Mouse (Mus musculus) large intestine, adult 2 months (tissue): ENCODE data around the gene Kat7. TPM values are rescaled to one million over a fixed set of nuclear protein-coding genes. Genes with fewer than 3 reads are reported as not detected.
A peak's percentile ranks its signal among the peaks of the same experiment; 100 is the strongest.

Experiments
- DNase-seq: peaks from one replicate; pipeline ENCODE4 v3.0.0-alpha.2; 2012; ENCODE audit warnings: low read depth, low spot score
- WGBS: fragments of 180-500 bp; shearing (Covaris S2); methylation state at CpG from one replicate; pipeline ENCODE4 v1.1.7; 2018; 5-methylcytosine and 5-hydroxymethylcytosine counted together
- polyA plus RNA-seq: library from polyadenylated mRNA; depleted of rRNA; stranded (reverse); fragments of >200 nt; gene quantifications from 2 replicates; pipeline ENCODE4 v1.2.3, GENCODE M21; 2012

Kat7 gene
- polyA plus RNA-seq, 1 experiment = 33.6 TPM

GRCm38 (mm10) chr11:95295736-95296135, 14.3 kb downstream of the Kat7 start:
- WGBS = 90% methylated on average over 13 of the region's 13 CpGs
- no peak for DNase-seq

GRCm38 (mm10) chr11:95293017-95293624, 16.9 kb downstream of the Kat7 start:
- 73% methylated on average over 8 of the region's 8 CpGs for WGBS
- DNase-seq = no peak

- no peak for DNase-seq
- WGBS = 71% methylated on average over 4 of the region's 4 CpGs
Observed at GRCm38 (mm10) chr11:95291998-95292397, 18.0 kb downstream of the Kat7 start.

DNA sequence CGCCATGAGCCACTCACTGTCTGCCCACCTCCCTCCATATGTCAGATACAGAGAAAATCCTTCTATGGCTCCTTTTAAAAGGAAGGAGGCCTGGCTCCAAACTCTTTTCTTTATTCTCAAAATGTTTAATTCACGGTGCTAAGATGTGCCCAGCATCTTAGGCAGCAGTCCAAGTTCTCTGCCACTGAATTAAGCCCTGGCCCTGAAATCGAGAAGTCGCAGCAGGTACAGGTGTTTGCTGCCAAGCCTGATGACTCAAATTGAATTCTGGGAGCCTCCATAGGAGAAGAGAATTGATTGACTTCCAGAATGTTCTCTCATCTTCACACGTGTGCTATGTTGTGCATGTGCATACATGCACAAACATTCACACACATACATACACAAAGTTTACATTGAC, 27.7 kb downstream of the Kat7 start:
- DNase-seq = no peak
- 91% methylated on average over 5 of the region's 5 CpGs for WGBS

DNA sequence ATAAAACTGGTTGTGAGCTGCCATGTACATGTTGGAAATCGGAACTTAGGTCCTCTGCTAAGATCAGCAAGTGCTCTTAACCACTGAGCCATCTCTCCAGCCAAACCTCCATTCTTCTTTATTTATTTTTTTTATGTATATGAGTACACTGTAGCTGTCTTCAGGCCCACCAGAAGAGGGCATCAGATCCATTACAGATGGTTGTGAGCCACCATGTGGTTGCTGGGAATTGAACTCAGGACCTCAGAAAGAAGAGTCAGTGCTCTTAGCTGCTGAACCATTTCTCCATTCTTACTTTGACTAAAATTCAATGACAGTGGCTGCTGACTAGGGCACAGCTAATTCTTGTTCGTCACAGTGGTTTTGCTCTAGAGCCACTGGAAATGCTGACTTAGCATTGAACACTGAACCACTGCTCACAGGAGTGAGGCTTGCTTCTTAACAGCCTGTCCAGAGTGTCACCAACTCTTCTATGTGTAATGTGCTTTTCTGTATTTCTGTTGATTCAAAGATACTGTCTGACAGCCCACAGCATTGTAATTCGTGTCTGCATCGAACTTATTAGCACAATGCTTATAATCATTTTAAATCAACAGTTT, 30.9 kb downstream of the Kat7 start:
- no peak for DNase-seq
- whole genome bisulfite sequencing = 90% methylated on average over 4 of the region's 4 CpGs

DNA sequence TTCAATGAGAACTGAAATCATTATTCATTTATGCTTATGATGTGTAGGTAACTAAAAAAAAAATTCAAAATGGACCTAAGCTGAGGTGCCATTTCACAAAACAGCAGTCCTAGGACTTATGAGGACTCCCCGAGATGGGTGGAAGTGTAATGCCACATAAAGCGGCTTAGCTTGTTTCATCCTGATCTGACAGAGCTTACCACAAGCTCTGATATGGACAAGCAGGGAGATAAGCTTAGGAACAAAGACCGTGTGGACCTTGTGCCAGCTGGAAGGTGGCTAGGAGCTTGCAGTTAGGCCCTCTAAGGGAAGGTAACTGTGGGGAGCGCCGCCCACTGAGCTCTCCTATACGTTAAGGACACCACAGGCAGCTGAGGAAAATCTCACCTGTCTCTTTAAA, 34.0 kb downstream of the Kat7 start:
- DNase-seq = no peak
- WGBS = 89% methylated on average over 6 of the region's 6 CpGs

DNA sequence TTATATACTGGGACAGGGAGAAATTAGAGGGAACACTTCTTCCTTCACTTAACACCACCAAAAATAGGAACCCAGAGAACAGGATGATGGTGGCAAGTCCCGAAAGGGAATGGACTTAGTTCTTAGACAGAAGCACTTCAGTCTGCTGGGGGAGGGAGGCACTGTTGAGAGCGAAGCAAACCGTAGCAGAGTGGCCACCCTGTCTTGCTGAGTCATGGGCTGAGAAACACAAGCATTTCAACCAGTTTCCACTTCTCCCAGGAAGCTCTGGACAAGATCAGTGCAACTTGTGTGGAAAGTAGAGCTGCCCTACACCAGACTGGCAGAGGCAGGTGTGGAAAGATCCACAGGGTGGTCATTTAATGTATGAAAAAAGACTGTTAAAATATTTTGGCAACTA, 35.4 kb downstream of the Kat7 start:
- 71% methylated on average over 3 of the region's 3 CpGs for WGBS
- DNase-seq = no peak

- no peak for DNase-seq
- WGBS = 40% methylated on average over 5 of the region's 5 CpGs
Observed at GRCm38 (mm10) chr11:95273661-95274060, 36.4 kb downstream of the Kat7 start.

- WGBS = 42% methylated on average over 6 of the region's 6 CpGs
Observed at GRCm38 (mm10) chr11:95266540-95267245, 43.4 kb downstream of the Kat7 start.

DNA sequence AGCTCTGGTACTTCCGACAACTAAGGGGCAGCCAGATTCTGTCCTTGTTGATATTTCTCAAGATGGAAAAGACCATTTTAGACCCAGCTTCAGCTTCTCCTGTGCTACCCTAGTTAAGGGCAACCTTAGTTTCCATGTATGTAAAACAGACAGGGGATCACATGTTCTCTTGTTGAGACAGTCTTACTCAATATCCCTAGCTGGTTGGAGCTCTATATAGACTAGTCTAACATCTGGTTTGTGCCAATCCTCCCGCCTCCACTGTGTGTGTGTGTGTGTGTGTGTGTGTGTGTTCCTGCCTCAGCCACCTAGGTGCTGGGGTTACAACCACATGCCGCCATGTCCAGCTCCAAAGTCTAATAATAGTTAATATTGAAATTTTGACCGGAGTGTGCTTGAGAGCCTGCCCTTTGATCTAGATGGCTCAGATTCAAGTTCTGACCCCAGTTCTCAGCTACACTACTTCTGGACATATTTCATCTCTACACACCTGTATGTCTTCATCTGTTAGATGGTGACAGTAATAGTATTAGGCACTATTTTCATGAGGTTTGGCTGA, 45.5 kb downstream of the Kat7 start:
- no peak for DNase-seq
- 75% methylated on average over 4 of the region's 4 CpGs for WGBS

More at GRCm38 (mm10) chr11:95266540-95267245, 43.4 kb downstream of the Kat7 start:
- no peak for DNase-seq

DNA sequence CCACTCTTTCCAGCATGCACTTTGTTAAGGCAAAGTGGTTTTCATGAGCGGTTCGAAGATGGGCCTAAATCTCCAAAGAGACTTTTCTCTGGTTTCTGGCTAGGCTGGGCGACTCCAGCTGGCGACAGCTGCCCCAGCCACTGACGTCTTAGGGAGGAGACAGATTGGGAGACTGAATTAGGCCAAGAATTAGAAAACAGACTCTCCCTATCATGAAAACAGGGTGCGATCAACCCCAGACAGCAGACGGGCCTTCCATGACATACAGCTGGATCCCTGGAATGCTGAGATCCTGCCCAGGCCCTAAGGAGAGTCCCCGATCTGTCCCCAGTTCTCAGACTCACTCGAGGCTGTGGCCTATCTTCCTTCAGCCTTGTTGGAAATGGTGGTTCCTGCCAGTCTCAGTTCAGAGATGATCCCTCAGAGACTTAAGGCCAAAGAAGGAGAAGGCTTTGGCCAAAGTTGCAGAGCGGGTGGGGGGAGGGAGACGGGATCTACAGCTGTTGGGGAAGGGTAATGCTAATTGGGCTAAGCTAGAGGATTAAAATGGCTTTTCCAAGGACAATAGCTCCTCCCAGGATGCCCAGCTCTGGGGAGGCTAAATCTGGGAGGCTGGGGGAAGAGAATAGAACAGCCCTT, 46.1 kb downstream of the Kat7 start:
- DNase-seq = no peak
- WGBS = 57% methylated on average over 11 of the region's 11 CpGs

DNA sequence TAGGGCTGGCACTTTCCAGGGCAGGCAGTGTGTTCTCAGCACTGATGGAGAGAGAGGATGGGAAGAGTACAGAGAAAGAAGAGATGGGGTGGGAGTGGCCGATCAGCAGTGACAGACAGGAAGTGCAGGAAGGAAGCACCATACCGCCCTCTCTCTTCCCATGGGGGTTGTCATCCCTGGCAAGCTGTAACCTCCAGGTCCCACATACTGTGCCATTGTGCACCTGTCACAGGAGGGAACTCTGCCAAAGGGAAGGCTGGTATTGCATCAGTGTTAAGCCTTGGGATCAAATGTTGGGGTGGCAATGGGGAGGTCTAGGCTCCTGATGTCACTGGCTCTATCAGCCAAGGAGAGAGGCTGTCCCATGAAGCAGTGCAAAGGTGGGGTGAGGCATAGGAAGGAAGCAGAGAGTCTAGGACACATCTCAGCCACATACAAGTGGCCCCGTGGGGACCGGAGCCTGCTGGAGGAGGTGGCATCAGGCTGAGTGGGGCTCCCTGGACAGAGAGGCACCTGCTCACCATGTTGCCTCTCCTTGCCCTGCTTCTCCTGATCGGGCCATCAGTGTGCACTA, 48.8 kb downstream of the Kat7 start, which contains the start of gene Tac4:
Tac4 (plus strand) TSS at position 352 of the 574 bp plus-strand sequence.
- 45% methylated on average over 5 of the region's 5 CpGs for WGBS
- DNase-seq = no peak

- under 1% methylated on average over 73 of the region's 73 CpGs for WGBS
Observed at GRCm38 (mm10) chr11:95259088-95259849, 50.8 kb downstream of the Kat7 start.

DNA sequence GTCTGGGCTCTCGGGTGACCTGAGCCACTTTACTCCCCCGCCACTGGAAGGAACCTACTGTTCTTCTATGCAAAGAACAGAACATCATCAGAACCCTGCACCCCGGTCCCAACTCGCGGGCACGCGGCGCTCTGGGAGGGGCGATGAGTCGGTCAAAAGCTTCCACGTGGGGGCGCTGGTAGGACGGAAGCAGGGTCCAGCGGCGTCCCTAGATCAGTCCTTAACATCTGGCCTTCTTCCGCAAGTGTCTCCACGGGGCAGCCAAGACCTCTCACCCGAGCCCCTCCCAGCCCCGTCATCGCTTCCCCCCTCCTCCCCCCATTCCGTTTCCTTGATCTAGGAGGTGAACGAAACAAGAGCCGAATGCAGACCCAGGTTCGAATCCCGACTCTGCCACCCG, 51.6 kb downstream of the Kat7 start:
- 2% methylated on average over 26 of the region's 26 CpGs for WGBS
- DNase-seq = no peak

More at GRCm38 (mm10) chr11:95259088-95259849, 50.8 kb downstream of the Kat7 start:
- DNase-seq = peak; percentile 43

DNA sequence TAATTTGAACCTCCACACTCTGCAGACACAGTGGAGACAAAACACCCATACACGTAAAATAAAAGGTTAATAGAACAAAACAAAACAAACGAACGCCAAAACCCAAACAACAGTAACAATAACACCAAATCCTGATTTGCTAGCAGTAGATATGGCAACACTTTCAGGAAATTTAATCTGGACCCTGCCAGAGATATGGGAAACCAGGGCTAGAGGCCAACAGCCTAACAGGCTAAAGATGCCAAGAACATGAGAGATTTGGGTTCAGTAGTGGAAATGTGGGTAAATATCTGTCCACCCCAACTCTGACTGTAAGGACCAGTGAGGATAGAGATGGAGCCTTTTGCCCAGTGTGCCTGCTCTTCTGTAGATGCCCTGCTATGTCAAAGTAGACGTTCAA, 52.1 kb downstream of the Kat7 start:
- no peak for DNase-seq
- 46% methylated on average over 4 of the region's 4 CpGs for WGBS

GRCm38 (mm10) chr11:95255747-95256146, 54.3 kb downstream of the Kat7 start:
- no peak for DNase-seq
- 48% methylated on average over 6 of the region's 6 CpGs for WGBS

DNA sequence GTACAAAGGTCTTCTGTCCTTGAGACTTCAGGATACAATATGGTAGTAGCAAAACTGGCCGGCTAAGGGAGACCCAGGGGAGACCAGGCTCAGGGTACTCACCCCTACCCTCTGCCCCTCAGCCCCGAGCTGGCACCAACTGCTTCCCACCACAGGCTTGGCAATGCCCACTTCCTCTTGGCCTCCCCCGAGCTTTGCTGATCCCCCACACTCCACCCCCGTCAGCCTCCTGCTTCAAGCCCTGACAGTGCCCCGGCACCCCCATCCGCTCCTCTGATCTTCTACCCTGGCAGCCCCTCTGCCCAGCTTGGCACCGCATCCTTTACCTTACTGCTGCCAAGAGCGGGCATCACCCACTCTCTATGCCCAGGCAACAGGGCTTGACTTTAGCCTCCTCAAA, 55.9 kb downstream of the Kat7 start:
- no peak for DNase-seq
- 85% methylated on average over 8 of the region's 8 CpGs for WGBS

DNA sequence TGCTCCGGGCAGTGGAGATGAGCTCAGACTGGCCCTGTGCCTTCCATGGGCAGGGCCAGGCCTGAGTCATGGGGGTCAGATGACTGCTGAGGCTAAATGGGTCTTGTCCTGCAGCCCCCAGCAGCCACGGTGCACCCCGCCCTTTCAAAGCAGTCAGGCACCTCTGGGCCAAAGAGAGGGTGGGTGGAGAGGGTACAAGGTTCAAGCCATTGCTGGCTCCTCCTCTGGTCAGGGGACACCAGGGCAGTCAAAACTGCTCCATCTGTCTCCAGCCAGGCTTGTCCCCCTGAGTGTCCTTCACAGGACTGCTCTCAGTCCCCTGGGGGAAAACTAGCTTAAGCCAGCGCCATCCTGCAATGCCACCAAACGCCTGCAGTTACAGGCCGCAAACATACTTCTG, 57.9 kb downstream of the Kat7 start:
- DNase-seq = no peak

GRCm38 (mm10) chr11:95251295-95251694, 58.8 kb downstream of the Kat7 start:
- WGBS = 7% methylated on average over 11 of the region's 11 CpGs
- DNase-seq = no peak

More for the DNA sequence above, 57.9 kb downstream of the Kat7 start:
- 72% methylated on average over 6 of the region's 6 CpGs for WGBS
